Mouse (Mus musculus) hindbrain, embryonic 14.5 days (tissue): Measurements from ENCODE around the gene Slc15a2. TPM values are rescaled to one million over a fixed set of nuclear protein-coding genes. Genes with fewer than 3 reads are reported as not detected.

Experiments
- ATAC-seq: fragments of 200-750 bp; cut with Nextera tagmentation; 2 replicates; pipeline ENCODE4 v1.8.0; 2017; ENCODE audit warnings: moderate number of reproducible peaks, mild to moderate bottlenecking, moderate TSS enrichment, moderate library complexity; ENCODE audit not compliant: low FRiP score
- DNase-seq: peaks from one replicate; pipeline ENCODE4 v3.0.0-alpha.2; 2015; ENCODE audit warnings: low spot score
- H3K27ac ChIP-seq: fragments of 300-500 bp; sonication (generic); 2 replicates; pipeline ENCODE4 v1.5.1; 2014; ENCODE audit warnings: mild to moderate bottlenecking, moderate library complexity
- H3K27me3 ChIP-seq: fragments of 300-500 bp; sonication (generic); 2 replicates; pipeline ENCODE4 v1.6.1; 2014; ENCODE audit warnings: mild to moderate bottlenecking, low read length, mixed read lengths; ENCODE audit not compliant: control insufficient read depth, insufficient read depth
- H3K36me3 ChIP-seq: fragments of 300-500 bp; sonication (generic); replicated peaks from 2 replicates; pipeline ENCODE4 v1.6.1; 2014; ENCODE audit not compliant: control insufficient read depth, insufficient read depth
- H3K4me1 ChIP-seq: fragments of 300-500 bp; sonication (generic); replicated peaks from 2 replicates; pipeline ENCODE4 v1.6.1; 2014; ENCODE audit warnings: antibody characterized with exemption, low read length, mixed read lengths; ENCODE audit not compliant: control insufficient read depth, insufficient read depth
- H3K4me2 ChIP-seq: fragments of 300-500 bp; sonication (generic); replicated peaks from 2 replicates; pipeline ENCODE4 v1.6.1; 2014; ENCODE audit warnings: mild to moderate bottlenecking, moderate library complexity
- H3K4me3 ChIP-seq: fragments of 300-500 bp; sonication (generic); replicated peaks from 2 replicates; pipeline ENCODE4 v1.5.1; 2014; ENCODE audit warnings: mild to moderate bottlenecking, low read length
- H3K9ac ChIP-seq: fragments of 300-500 bp; sonication (generic); 2 replicates; pipeline ENCODE4 v1.6.1; 2014
- H3K9me3 ChIP-seq: fragments of 300-500 bp; sonication (generic); 2 replicates; pipeline ENCODE4 v1.6.1; 2016; ENCODE audit warnings: low read length; ENCODE audit not compliant: control insufficient read depth
- WGBS: fragments of 180-500 bp; shearing (Covaris S2); extraction: QIAGEN DNeasy Blood & Tissue Kit; methylation state at CpG from one replicate; pipeline ENCODE4 v1.1.7; 2014; 5-methylcytosine and 5-hydroxymethylcytosine counted together
- polyA plus RNA-seq: library from polyadenylated mRNA; unstranded; fragments of >200 nt; fragmentation: Nextera tagmentation; extraction: Ambion mirVana; gene quantifications from 2 replicates; pipeline ENCODE4 v1.2.1, GENCODE M21; 2014

The Slc15a2 gene
- polyA plus RNA-seq, 1 experiment from 2014 or later, result 16.3 TPM

DNA sequence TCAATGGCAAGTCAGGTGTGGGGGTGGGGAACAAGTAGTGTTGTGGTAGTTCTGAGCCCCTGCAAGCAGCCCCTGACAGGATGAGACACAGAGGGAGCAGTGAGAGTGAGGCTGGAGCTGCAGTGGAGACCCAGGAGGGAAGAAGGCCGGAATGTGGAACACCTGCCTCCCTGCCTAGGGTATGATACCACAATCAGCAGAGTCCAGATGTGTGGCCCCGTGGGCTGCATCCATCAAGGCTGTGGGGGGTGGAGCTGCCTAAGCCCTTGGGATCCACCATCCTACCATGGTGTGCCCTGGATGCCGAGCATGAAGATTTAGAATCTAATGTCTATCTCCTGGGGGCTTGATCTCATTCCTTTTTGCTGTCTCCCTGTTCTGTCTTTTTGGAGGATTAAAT is 28.9 kb upstream of the Slc15a2 start:
- Histone ChIP-seq H3K9me3 (no peaks in the 10 kb centered on the region), H3K9ac (no peak overlapping the region), H3K4me2 (no peak overlapping the region), H3K27ac (no peak overlapping the region), H3K4me1 (no peaks in the 10 kb centered on the region), H3K27me3 (no peaks in the 10 kb centered on the region), H3K36me3 (no peaks in the 10 kb centered on the region), H3K4me3 (no peak overlapping the region)
- DNase-seq (no peak), ATAC-seq (no peak)
- WGBS, result 59% methylated on average over 3 of the region's 3 CpGs

DNA sequence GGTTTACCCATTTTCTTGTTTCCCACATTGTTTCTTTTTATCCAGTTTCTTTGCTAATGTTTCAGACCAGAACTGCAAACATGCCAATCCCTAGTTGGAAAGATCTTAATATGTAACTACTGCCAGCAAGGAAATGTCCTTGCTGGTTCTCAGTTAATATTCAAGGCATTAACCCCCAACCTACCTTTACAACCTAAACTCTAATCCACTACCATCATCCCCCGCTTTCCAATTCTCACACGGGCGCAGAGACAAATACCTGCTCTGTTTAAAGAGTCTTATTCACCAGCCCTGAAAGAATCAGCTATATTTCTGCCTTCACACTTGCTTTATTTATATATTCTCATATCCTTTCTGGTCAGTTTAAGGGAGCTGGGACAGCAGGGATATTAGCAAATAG is 23.9 kb upstream of the Slc15a2 start:
- Histone ChIP-seq H3K4me2 (no peak overlapping the region), H3K9ac (no peak overlapping the region), H3K4me3 (no peak overlapping the region), H3K27ac (no peak overlapping the region), H3K27me3 (no peaks in the 10 kb centered on the region), H3K4me1 (no peaks in the 10 kb centered on the region), H3K9me3 (no peaks in the 10 kb centered on the region), H3K36me3 (no peaks in the 10 kb centered on the region)
- no peak for ATAC-seq
- DNase-seq, result no peak
- WGBS, result 87% methylated on average over 3 of the region's 3 CpGs

DNA sequence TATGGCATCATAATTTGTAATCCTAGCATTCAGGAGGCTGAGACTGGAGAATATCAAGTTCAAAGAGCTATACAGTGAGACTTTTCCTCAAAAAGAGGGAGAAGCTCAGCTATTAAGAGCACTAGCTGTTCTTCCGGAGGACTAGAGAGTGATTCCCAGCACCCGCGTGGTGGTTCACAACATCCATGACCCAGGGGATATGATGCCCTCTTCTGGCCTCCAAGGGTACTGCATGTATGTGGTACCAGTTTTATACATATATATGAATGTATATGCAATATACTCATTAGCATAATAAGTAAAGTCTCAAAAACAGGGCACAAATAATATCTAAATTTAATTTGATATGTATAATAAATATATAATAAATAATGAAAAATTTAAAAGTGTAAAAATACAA is 17.6 kb upstream of the Slc15a2 start:
- H3K27ac ChIP-seq, result no peak overlapping the region
- no peak for DNase-seq
- H3K4me3 ChIP-seq, result no peak overlapping the region
- no peak overlapping the region for H3K9ac ChIP-seq
- H3K4me1 ChIP-seq, result no peaks in the 10 kb centered on the region
- WGBS, result 87% methylated on average over 3 of the region's 3 CpGs
- H3K9me3 ChIP-seq, result peaks cover 4% of the 10 kb centered on the region; the same call in 1 of the 2 replicates
- no peaks in the 10 kb centered on the region for H3K27me3 ChIP-seq
- no peak overlapping the region for H3K4me2 ChIP-seq
- no peak for ATAC-seq
- H3K36me3 ChIP-seq, result no peaks in the 10 kb centered on the region

DNA sequence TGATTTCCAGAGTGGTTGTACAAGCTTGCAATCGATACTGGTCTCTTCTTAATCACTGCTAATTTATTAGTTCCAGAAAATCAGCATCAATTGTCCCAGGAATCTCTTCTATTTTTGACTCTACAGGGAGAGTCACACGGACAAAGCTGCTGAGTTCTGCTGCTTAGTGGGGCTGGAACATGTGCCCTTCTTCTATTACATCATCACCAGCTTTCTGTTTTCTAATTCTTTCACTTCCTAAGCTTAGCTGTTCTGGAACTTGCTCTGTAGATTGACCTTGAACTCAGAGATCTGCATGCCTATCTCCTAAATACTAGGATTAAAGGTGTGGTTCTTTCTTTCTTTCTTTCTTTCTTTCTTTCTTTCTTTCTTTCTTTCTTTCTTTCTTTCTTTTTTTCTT is 13.6 kb upstream of the Slc15a2 start:
- DNase-seq (no peak), ATAC-seq (no peak)
- Histone ChIP-seq H3K36me3 (no peaks in the 10 kb centered on the region), H3K4me1 (no peaks in the 10 kb centered on the region), H3K4me2 (no peak overlapping the region), H3K9me3 (peaks cover 4% of the 10 kb centered on the region; the same call in 1 of the 2 replicates), H3K27ac (no peak overlapping the region), H3K9ac (no peak overlapping the region), H3K27me3 (no peaks in the 10 kb centered on the region), H3K4me3 (no peak overlapping the region)
- WGBS, result 82% methylated on average over 2 of the region's 2 CpGs

DNA sequence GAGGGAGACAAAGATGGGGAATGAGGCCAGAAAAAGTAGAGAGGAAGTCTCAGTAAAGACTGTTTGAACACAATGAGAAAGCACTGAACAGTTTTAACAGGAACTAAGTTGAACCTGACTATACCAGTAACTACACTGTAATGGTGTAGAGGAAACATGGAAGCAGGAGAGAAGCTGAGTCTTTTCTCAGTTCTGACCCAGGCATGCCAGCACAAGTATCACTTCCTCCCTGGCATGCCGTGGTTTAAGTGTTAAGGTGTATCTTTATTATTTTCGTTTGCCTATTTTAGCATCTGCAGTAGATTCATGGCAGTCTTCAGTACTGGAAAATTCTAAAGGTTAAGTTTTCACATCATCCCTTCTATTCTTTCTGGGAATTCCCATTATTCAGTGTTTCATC is 10.2 kb upstream of the Slc15a2 start:
- Histone ChIP-seq H3K27ac (no peak overlapping the region), H3K4me1 (no peaks in the 10 kb centered on the region), H3K4me2 (no peak overlapping the region), H3K9ac (no peak overlapping the region), H3K27me3 (no peaks in the 10 kb centered on the region), H3K4me3 (no peak overlapping the region), H3K36me3 (no peaks in the 10 kb centered on the region), H3K9me3 (no peaks in the 10 kb centered on the region)
- 87% methylated on average over 2 of the region's 2 CpGs for WGBS
- DNase-seq, result no peak
- ATAC-seq, result no peak

DNA sequence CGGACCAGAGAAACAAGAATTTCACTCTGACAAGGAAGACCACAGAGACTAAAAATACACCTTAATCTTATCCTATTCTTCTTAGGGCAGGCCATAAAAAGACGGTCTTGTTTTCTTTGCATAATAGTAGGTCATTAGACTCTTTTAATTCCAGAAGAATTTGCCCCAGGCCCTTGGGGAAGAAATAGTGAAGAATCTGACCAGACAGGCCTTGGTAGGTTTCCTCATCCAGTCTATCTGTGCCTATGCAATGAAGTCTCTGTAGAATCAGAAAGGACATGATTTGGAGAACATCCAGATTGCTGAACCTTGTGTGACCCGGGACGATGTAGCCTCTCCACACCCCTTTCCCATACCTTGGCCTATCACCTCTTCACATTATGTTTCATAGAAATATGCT is 5.4 kb upstream of the Slc15a2 start:
- WGBS, result 89% methylated on average over 4 of the region's 4 CpGs
- H3K27me3 ChIP-seq, result no peaks in the 10 kb centered on the region
- ATAC-seq, result no peak

DNA sequence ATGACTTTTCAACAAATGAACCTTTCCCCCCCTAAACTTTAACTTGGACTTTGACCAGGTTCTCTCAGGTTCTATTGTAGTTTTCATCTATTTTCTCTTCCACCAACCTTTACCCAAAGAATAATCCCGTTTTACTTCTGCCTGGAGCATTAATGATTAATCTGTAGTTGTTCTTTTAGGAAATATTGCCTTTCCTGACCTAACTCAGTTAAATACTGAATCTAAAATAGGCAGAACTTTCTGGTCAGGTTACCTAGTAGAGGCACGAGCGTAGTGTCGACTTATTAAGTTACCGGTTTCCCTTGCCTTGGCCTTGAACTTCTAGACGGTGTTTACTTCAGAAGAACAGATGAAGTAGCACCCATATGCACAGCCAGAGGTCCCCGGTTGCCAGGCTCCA is 1.7 kb upstream of the Slc15a2 start:
- no peaks in the 10 kb centered on the region for H3K36me3 ChIP-seq
- H3K27me3 ChIP-seq, result no peaks in the 10 kb centered on the region
- H3K27ac ChIP-seq, result no peak overlapping the region
- DNase-seq (no peak), ATAC-seq (no peak)
- no peak overlapping the region for H3K4me2 ChIP-seq
- no peaks in the 10 kb centered on the region for H3K9me3 ChIP-seq
- 91% methylated on average over 7 of the region's 7 CpGs for WGBS
- no peak overlapping the region for H3K9ac ChIP-seq
- H3K4me3 ChIP-seq, result no peak overlapping the region
- no peaks in the 10 kb centered on the region for H3K4me1 ChIP-seq

More for the DNA sequence above, 5.4 kb upstream of the Slc15a2 start:
- H3K27ac ChIP-seq, result no peak overlapping the region
- H3K9me3 ChIP-seq, result no peaks in the 10 kb centered on the region
- no peaks in the 10 kb centered on the region for H3K36me3 ChIP-seq
- no peak for DNase-seq
- H3K4me3 ChIP-seq, result no peak overlapping the region
- no peak overlapping the region for H3K9ac ChIP-seq
- H3K4me2 ChIP-seq, result no peak overlapping the region
- no peaks in the 10 kb centered on the region for H3K4me1 ChIP-seq

DNA sequence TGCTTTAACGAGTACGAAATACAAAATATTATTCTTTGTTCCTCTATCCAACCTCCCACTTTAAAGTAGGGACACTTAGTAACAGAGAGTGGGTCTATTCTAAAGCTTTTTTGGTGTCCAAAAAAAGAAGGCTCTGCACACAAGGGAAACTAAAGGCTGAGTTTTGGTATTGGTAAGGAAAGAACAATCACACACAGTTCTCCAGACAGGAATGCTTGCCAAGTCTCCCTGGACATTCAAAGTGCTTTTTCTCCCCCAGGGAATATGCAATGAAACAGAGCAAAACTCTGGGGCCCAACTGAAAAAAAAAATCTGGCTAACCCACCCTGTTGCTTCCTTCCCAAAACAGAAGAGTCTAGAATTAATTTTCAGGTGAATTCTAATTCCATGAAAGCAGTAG is 616 bp downstream of the Slc15a2 start:
- no peaks in the 10 kb centered on the region for H3K36me3 ChIP-seq
- H3K9ac ChIP-seq, result no peak overlapping the region
- H3K4me1 ChIP-seq, result no peaks in the 10 kb centered on the region
- 76% methylated on average over 2 of the region's 2 CpGs for WGBS
- H3K27me3 ChIP-seq, result no peaks in the 10 kb centered on the region
- H3K9me3 ChIP-seq, result no peaks in the 10 kb centered on the region
- ATAC-seq (no peak), DNase-seq (no peak)
- peak overlapping the region; percentile 19 for H3K4me3 ChIP-seq
- H3K4me2 ChIP-seq, result peak overlapping the region; percentile 18
- peak overlapping the region; percentile 47; the same call in 1 of the 2 replicates for H3K27ac ChIP-seq

DNA sequence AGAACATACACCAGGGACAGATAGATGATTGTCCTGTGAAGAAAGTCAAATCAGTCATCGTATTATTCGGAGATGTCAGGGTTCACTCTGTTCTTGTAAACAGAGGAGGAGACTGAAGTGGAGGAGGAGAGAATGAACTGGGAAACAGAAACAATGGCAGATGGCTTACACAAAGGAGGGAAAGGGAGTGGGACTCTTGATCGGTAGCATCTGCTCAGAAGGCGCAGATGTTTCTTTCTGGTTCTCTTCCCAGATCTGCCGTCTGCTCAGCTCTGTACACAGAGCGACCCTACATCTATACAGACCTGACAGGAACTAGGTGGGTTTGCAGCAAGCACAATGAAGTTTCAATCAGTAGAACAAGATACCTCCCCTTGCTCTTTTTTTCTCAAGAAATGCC is 9.1 kb downstream of the Slc15a2 start:
- DNase-seq (no peak), ATAC-seq (no peak)
- Histone ChIP-seq H3K4me3 (no peak overlapping the region), H3K4me1 (no peaks in the 10 kb centered on the region), H3K27ac (no peak overlapping the region), H3K9me3 (no peaks in the 10 kb centered on the region), H3K9ac (no peak overlapping the region), H3K36me3 (no peaks in the 10 kb centered on the region), H3K4me2 (no peak overlapping the region), H3K27me3 (no peaks in the 10 kb centered on the region)
- WGBS, result 67% methylated on average over 6 of the region's 6 CpGs

DNA sequence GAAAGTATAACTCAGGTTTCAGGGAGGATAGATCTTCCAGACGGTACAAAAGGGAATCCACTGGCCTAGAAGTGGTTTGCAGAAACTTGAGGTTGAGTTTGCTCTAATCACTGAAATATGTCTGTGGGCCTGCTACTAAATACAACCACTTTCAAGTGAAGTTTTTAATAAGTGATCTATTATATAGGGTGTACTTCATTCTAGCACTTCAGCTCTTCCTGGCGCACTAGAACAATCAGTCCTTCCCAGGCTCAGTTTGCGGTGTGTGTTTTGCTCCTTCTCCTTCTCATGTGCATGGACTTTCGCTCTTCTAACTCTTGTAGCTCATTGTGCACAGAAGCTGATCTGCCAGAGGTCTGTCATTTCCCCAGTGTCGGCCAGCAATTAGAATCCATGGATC is 11.8 kb downstream of the Slc15a2 start:
- ATAC-seq (no peak), DNase-seq (no peak)
- 91% methylated on average over 5 of the region's 5 CpGs for WGBS
- H3K36me3 ChIP-seq, result no peaks in the 10 kb centered on the region
- no peaks in the 10 kb centered on the region for H3K4me1 ChIP-seq
- no peaks in the 10 kb centered on the region for H3K27me3 ChIP-seq
- H3K27ac ChIP-seq, result no peak overlapping the region
- no peak overlapping the region for H3K9ac ChIP-seq
- no peak overlapping the region for H3K4me3 ChIP-seq
- no peak overlapping the region for H3K4me2 ChIP-seq
- no peaks in the 10 kb centered on the region for H3K9me3 ChIP-seq
